Mouse (Mus musculus) natural killer cell, adult 2 months (primary cell): Measurements from ENCODE around the gene Cdh13.
"Not testable (repeated sequence)": the region's sequence is repeated elsewhere in the genome, so short reads cannot be mapped to it uniquely, and the experiment has no call there.

Source experiments
- DNase-seq, 2 experiments: peaks; one replicate each; pipeline ENCODE4 v3.0.0; 2022; ENCODE audit warnings: low spot score in 2 of 2

Cdh13 gene

DNA sequence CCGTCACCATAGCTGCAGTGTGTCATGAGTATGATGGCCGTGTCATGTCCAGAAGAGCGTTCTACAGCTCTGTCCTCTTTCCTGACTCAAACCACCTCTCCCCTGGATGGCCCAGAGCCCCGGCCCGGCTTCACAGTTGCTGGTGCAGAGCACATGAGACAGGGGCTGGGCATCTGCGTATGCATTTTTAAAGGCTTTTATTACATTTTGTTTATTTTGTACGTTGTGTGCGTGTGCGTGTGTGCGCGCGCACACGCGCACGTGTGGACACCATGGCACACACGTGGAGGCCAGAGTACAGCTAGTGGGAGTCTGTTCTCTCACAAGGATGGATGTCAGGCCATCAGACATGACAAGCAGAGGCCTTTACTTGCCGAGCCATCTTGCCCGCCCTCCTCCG lies 1068.1 kb downstream of the Cdh13 start:
- DNase-seq = no peak

DNA sequence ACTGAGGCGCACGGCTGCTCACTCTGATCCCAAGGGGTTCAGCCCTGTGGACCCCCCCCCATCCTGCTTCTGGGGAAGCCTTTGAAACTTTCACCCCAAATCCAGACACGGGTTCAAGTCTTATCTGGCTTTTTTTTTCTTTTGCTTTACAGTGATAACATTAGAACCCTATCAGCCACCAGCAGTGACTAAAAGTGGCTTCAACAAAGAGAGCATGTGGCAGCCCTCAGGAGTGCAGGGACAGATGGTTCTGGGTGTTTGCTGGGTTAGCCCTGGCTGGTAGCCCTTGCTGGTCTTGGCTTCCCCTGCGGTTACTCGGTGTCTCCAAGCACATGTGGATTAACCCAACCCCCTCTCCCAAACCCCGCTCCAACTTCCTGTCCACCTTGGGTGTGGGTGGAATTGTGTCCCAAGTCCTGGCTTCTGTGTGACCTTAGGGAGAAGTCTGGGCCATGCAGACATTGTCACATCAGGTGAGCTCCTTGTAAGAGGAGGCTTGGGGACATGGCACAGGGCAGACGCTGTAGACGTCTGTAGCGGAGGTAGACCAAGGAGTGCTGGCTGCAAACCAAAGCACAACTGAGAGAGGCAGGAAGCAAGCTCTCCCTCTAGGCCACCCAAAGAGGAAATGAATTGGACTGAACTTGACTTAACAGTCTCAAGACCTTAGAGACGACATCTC lies 1069.6 kb downstream of the Cdh13 start:
- no peak for DNase-seq

- no peak for DNase-seq
These were observed 1070.1 kb downstream of the Cdh13 start for GRCm38 (mm10) chr8:119353659-119354023.

- DNase-seq = not testable (repeated sequence)
These were observed 1073.1 kb downstream of the Cdh13 start for GRCm38 (mm10) chr8:119356631-119357030.

GRCm38 (mm10) chr8:119358175-119358574 lies 1074.6 kb downstream of the Cdh13 start:
- no peak for DNase-seq

DNA sequence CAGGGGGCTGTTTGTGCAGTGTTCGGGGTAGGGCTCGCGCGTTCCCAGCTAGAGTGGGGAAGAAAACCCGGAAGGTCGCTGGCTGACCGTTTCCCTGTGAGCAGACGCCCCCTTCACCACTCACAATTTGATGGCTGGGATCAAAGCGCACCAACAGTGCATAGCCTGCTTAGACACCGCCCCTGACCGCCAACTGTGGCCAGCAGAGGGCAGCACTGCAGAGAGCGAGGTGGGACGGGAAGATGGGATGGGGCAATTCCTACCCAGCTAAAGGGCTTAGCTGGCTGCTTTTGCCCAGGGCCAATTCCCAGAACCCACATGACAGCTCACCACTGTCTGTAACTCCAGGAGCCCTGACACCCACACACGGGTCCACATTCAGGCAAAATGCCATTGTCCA lies 1075.3 kb downstream of the Cdh13 start:
- peak; percentile 16 to 30 for DNase-seq

GRCm38 (mm10) chr8:119360686-119361295 lies 1077.3 kb downstream of the Cdh13 start:
- no peak for DNase-seq
